Mouse (Mus musculus) activated CD4-positive, CD25-positive, alpha-beta regulatory T cell, adult 9 weeks (primary cell): ENCODE data around the gene Gm21972. TPM values are rescaled to one million over a fixed set of nuclear protein-coding genes. Genes with fewer than 3 reads are reported as not detected.

ENCODE experiments used
- polyA plus RNA-seq: library from polyadenylated mRNA; unstranded; fragments of 100-300 nt; shearing (Covaris generic); gene quantifications from one replicate; pipeline ENCODE4 v1.2.1, GENCODE M21; 2017

Gm21972 gene
- polyA plus RNA-seq = not detected

DNA sequence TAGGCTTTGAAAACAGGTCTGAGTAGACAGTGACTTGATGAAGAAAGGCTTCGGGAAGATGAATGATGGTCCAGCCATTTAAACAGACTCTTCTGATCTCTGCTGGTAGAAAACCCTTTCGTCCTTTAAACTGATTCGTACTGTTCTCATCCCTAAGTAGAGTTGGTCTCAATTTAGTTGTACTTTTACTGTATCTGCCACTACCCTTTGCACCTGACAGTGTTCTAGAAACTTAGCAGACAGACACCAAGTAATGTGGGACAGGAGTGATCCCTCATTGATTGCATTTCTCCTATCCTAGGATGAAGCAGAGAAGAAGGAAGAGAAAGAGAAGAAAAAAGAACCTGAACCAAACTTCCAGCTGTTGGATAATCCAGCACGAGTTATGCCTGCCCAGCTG, at the start of gene Gm21972:
Gene Gm21972 (plus strand): TSS at position 301 of the 400 bp plus-strand sequence.

GRCm38 (mm10) chr1:86111779-86112178, 21.7 kb upstream of the Gm21972 start, which contains the start of gene Htr2b:
Gene Htr2b (minus strand): TSS chr1:86111970.

DNA sequence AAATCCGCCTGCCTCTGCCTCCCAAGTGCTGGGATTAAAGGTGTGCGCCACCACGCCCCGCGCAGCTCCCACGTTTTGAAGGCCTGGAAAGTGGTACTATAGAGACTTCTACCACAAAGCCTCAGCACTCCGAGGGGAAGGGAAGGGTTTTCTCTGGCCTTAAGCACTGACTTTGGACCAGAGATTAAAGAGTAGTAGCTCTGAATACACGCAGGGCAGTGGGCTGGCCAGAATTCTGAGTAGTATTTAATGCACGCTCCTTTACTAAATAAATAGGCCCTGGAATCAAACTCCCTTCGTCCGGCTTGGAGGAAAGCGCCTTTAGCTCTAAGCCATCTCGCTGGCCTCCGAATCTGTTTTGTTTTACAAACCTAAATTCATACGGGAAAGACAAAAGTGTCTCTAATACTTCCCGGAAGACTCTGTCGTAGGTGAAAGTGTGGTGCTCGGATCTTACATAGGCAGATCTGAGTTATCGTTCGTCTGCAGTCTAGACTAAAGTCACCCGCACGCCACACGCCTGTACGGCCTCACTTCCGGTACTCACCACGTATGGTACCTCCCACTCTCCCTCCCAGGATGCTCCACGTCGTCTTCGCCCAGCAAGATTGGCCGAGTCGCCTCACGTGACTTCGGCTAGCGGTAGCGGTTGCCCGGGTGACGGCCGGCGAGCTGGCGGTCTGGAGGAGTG, 20.8 kb downstream of the Gm21972 start, which contains the start of gene Armc9:
Gene Armc9 (plus strand): TSS at position 648 of the 691 bp plus-strand sequence.

Other genes starting within 250 kb of the Gm21972 start
- 502 TPM for gene Itm2c, start 239.4 kb upstream of the Gm21972 start, polyA plus RNA-seq
- 0.29 TPM for gene 4933407L21Rik, start 205.2 kb upstream of the Gm21972 start, polyA plus RNA-seq
- gene Gpr55, start 172.6 kb upstream of the Gm21972 start, polyA plus RNA-seq = 15.0 TPM
- gene Spata3, start 116.8 kb upstream of the Gm21972 start, polyA plus RNA-seq = not detected
- gene 2810459M11Rik, start 87.8 kb upstream of the Gm21972 start, polyA plus RNA-seq = not detected
- 126 TPM for gene Psmd1, start 69.2 kb upstream of the Gm21972 start, polyA plus RNA-seq
- 0.32 TPM for gene Htr2b, start 21.7 kb upstream of the Gm21972 start, polyA plus RNA-seq
- gene Armc9, start 21.1 kb downstream of the Gm21972 start, polyA plus RNA-seq = 10.8 TPM
- not detected for gene B3gnt7, start 169.2 kb downstream of the Gm21972 start, polyA plus RNA-seq
- gene Ncl, start 225.8 kb downstream of the Gm21972 start, polyA plus RNA-seq = 442 TPM